Mouse (Mus musculus): ENCODE measurements around the gene Prelp.

DNA sequence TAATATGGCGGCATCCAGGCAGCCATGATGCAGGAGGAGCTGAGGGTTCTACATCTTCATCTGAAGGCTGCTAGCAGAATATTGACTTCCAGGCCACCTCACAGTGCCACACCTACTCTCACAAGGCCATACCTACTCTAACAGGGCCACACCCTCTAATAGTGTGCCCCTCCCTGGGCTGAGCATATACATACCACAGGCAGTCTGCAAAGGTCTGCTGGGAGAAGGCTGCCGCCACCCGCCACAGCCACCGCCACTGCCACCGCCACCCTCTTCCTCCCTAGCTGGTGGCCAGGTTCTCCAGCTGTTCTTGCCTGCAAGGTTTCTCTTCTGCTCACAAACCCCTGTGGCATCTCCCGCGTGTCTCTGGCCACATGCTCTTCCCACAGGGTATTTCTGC is 35.4 kb downstream of the Prelp start:
- no peak for TF ChIP-seq EP300 (IDR thresholded peaks at IDR 0.05)
- TF ChIP-seq CTCF (IDR thresholded peaks at IDR 0.05): no peak
